Mouse (Mus musculus) ovary, adult 10 weeks (tissue): ENCODE results near the gene Yars. TPM values are rescaled to one million over a fixed set of nuclear protein-coding genes. Genes with fewer than 3 reads are reported as not detected.

Source experiments
- polyA plus RNA-seq: library from polyadenylated mRNA; stranded (reverse); fragments of 350-450 nt; fragmentation: Illumina TruSeq; extraction: RNeasy Lipid Tissue Mini Kit (QIAGEN cat#74804); gene quantifications from one replicate; pipeline ENCODE4 v1.2.3, GENCODE M21; 2014

Yars gene
- polyA plus RNA-seq: 8.6 TPM

DNA sequence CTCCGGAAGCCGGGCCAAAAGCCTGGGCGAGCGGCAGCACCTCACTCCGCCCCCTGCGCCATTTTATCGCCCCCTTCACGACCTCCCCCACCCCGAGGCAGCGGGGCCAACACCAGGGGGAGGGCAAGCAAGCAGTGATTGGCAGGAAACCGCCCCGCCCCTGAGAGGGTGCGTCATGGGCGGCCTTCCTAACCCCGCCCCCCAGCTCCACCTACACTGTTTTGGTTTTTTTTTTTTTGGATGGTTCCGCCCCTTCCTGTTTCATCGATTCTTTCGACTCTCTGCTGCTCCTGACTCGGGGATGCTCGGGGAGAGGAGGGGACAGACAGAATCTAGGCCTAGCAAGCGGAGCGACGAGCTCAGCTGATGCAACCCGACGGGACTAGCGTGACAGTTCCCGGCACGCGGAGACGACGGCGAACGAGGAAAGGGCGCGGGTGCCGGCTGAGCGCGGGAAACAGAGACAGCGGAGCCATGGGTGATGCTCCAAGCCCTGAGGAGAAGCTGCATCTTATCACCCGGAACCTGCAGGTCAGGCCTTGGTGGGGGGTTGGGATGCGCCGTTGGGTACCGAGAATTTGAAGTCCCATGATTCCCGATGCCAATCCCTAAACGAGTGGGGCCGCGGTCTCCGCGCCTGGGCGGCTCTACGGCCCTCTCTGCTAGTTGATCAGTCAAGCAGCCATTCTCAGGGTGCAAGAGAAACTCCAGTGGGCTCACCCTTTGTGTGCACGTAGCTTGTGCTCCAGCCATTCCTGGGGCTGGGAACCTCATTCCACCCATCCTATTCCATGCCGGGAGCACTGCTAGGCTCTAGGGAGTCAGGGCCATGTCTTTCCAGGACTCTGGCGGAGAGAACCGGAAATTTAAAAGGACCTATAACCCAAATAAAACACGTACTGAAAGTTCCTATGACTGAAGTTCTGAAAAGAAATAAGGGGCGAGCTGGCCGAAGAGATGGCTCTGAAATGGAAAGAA, at the start of gene Yars, which contains the start of gene S100pbp:
Gene Yars (plus strand): TSS at position 219 of the 978 bp plus-strand sequence.
Gene S100pbp (minus strand): TSS at position 186 of the 978 bp plus-strand sequence.

DNA sequence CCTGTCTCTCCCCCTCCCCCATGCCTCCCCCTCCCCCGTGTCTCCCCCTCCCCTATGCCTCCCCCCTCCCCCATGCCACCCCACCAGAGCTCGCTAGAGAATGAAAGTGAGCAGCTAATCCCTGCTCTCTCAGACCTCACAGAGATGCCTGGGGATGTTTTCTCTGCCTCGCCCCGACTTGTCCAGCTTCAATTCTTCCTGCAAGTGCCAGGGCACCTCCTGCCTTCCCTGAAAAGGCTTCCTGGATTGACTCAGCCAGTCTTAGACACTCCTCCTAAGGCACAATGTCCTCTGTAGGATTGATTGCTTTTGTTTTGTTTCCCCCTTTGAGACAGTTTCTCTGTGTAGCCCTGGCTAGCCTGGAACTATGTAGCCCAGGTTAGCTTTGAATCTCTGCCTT, 71.6 kb downstream of the Yars start, which contains the start of gene C77080:
Gene C77080 (minus strand): TSS at position 209 of the 400 bp plus-strand sequence.

Other genes starting within 250 kb of the Yars start
- gene Azin2, start 227.3 kb upstream of the Yars start, polyA plus RNA-seq: 1.00 TPM
- 38.0 TPM for gene Ak2, start 197.8 kb upstream of the Yars start, polyA plus RNA-seq
- 25.1 TPM for gene Rnf19b, start 131.5 kb upstream of the Yars start, polyA plus RNA-seq
- not detected for gene Tmem54, start 84.2 kb upstream of the Yars start, polyA plus RNA-seq
- gene Hpca, start 67.7 kb upstream of the Yars start, polyA plus RNA-seq: not detected
- 6.4 TPM for gene Fndc5, start 52.8 kb upstream of the Yars start, polyA plus RNA-seq
- gene S100pbp, start within 50 bp of the Yars start, polyA plus RNA-seq: 92.1 TPM
- gene C77080, start 71.6 kb downstream of the Yars start, polyA plus RNA-seq: 2.3 TPM
- gene Sync, start 97.9 kb downstream of the Yars start, polyA plus RNA-seq: 4.0 TPM
- gene Rbbp4, start 145.6 kb downstream of the Yars start, polyA plus RNA-seq: 398 TPM
- gene Zbtb8os, start 145.9 kb downstream of the Yars start, polyA plus RNA-seq: 116 TPM
- gene Zbtb8a, start 188.4 kb downstream of the Yars start, polyA plus RNA-seq: 4.2 TPM